Mouse (Mus musculus) neural tube, embryonic 14.5 days (tissue): ENCODE measurements around the gene Mknk2. TPM values are rescaled to one million over a fixed set of nuclear protein-coding genes. Genes with fewer than 3 reads are reported as not detected.

Experiments
- ATAC-seq: fragments of 200-750 bp; cut with Nextera tagmentation; 2 replicates; pipeline ENCODE4 v1.8.0; 2017; ENCODE audit warnings: low read depth, mild to moderate bottlenecking, moderate TSS enrichment, moderate library complexity
- H3K27ac ChIP-seq: fragments of 300-500 bp; sonication (generic); 2 replicates; pipeline ENCODE4 v1.5.1; 2014; ENCODE audit warnings: low read depth, mild to moderate bottlenecking, control low read depth, low read length, moderate library complexity, mixed read lengths
- H3K27me3 ChIP-seq: fragments of 300-500 bp; sonication (generic); 2 replicates; pipeline ENCODE4 v1.6.1; 2014; ENCODE audit warnings: low read length; ENCODE audit not compliant: control insufficient read depth, insufficient read depth
- H3K36me3 ChIP-seq: fragments of 300-500 bp; sonication (generic); 2 replicates; pipeline ENCODE4 v1.6.1; 2014; ENCODE audit warnings: low read length, mixed read lengths; ENCODE audit not compliant: control insufficient read depth, insufficient read depth
- H3K4me1 ChIP-seq: fragments of 300-500 bp; sonication (generic); 2 replicates; pipeline ENCODE4 v1.6.1; 2014; ENCODE audit warnings: low read length; ENCODE audit not compliant: control insufficient read depth, insufficient read depth
- H3K4me2 ChIP-seq: fragments of 300-500 bp; sonication (generic); 2 replicates; pipeline ENCODE4 v1.6.1; 2014; ENCODE audit warnings: mild to moderate bottlenecking, low read depth, low read length, control low read depth
- H3K4me3 ChIP-seq: fragments of 300-500 bp; sonication (generic); 2 replicates; pipeline ENCODE4 v1.5.1; 2014; ENCODE audit warnings: low read depth, low read length, control low read depth, mixed read lengths
- H3K9ac ChIP-seq: fragments of 300-500 bp; sonication (generic); replicated peaks from 2 replicates; pipeline ENCODE4 v1.6.1; 2014; ENCODE audit warnings: low read depth, mild to moderate bottlenecking, control low read depth, low read length, mixed read lengths
- H3K9me3 ChIP-seq: fragments of 300-500 bp; sonication (generic); 2 replicates; pipeline ENCODE4 v1.6.1; 2016; ENCODE audit warnings: low read length; ENCODE audit not compliant: control insufficient read depth
- WGBS: fragments of 180-500 bp; shearing (Covaris S2); extraction: QIAGEN DNeasy Blood & Tissue Kit; methylation state at CpG from one replicate; pipeline ENCODE4 v1.1.7; 2014; 5-methylcytosine and 5-hydroxymethylcytosine counted together
- polyA plus RNA-seq: library from polyadenylated mRNA; unstranded; fragments of >200 nt; fragmentation: Nextera tagmentation; extraction: Ambion mirVana; gene quantifications from 2 replicates; pipeline ENCODE4 v1.2.1, GENCODE M21; 2014

Gene Mknk2
- polyA plus RNA-seq, 1 experiment from 2014 or later = 43.1 TPM

DNA sequence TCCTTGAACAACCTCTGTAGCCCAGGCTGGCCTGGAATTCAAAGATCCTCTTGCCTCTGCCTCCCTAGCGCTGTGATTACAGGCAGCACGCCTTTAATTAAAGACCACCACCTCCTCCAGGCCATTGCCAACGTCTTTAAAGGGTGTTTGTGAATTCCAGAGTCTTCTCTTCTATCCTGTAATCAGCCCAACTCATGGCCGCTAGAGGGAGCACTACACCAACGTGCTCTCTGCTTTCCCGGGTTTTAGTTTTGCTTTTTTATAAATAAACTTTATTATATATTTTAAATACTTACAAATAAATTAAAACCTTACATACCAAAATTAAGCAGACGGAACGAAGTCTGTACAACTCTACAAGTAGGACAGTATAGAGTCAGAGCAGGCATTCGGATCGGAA is 18.7 kb downstream of the Mknk2 start:
- no peaks in the 10 kb centered on the region for H3K9me3 ChIP-seq
- H3K9ac ChIP-seq = no peak overlapping the region
- H3K36me3 ChIP-seq = no peaks in the 10 kb centered on the region
- H3K4me1 ChIP-seq = peaks cover 18% of the 10 kb centered on the region
- 16% methylated on average over 10 of the region's 10 CpGs for WGBS
- no peaks in the 10 kb centered on the region for H3K27me3 ChIP-seq
- H3K27ac ChIP-seq = no peak overlapping the region
- H3K4me2 ChIP-seq = no peak overlapping the region
- no peak overlapping the region for H3K4me3 ChIP-seq
- ATAC-seq = no peak

DNA sequence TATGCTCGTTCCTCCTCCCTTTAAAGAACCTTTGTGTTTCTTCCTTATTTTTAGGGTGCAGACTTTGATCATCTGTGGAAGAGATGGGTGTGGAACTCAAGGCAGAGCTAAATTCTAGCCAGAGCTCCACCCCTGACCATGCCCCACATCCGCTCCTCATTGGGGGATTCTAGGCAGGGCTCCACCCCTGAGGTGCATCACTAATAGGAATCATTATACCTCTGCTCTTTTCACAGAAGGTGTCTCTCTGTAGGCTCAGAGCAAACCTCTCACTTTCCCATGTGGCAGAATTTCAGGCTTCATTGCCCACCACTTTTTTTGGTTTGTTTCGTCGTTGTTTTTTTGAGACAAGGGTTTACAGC is 19.1 kb downstream of the Mknk2 start:
- Histone ChIP-seq H3K9ac (no peak overlapping the region), H3K36me3 (no peaks in the 10 kb centered on the region), H3K27me3 (no peaks in the 10 kb centered on the region), H3K9me3 (no peaks in the 10 kb centered on the region), H3K27ac (no peak overlapping the region), H3K4me2 (no peak overlapping the region), H3K4me3 (no peak overlapping the region), H3K4me1 (peaks cover 18% of the 10 kb centered on the region)
- 68% methylated on average over 4 of the region's 4 CpGs for WGBS
- no peak for ATAC-seq

DNA sequence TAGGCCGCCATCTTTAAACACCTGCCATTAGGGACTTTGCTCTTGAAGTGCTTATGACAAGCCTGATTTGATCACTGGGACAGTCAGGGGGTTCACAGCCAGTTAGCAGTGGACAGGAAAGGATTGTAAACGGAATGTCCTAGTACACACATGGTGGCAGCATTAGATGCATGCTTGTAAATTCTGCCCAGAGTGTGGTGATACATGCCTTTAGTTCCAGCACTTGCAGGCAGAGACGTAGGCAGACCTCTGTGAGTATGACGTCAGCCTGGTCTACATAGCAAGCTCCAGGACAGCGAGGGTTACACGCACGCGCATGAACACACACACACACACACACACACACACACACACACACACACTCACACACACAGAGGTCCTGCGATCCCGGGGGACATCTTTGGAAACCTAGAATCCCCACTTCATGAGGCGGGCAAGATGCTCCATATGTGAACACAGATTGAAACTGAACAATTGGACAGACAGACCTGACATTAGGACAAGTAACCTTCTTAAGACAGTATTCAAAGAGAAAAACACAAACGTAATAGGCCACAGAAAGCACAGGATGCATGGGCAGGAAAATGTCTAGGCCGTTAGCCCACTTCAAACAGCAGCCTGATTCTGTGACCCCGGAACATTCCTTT is 19.6 kb downstream of the Mknk2 start:
- no peaks in the 10 kb centered on the region for H3K9me3 ChIP-seq
- no peak for ATAC-seq
- no peaks in the 10 kb centered on the region for H3K27me3 ChIP-seq
- no peaks in the 10 kb centered on the region for H3K36me3 ChIP-seq
- H3K27ac ChIP-seq = no peak overlapping the region
- peaks cover 18% of the 10 kb centered on the region for H3K4me1 ChIP-seq
- H3K9ac ChIP-seq = no peak overlapping the region
- H3K4me2 ChIP-seq = no peak overlapping the region
- H3K4me3 ChIP-seq = no peak overlapping the region
- 85% methylated on average over 14 of the region's 14 CpGs for WGBS

DNA sequence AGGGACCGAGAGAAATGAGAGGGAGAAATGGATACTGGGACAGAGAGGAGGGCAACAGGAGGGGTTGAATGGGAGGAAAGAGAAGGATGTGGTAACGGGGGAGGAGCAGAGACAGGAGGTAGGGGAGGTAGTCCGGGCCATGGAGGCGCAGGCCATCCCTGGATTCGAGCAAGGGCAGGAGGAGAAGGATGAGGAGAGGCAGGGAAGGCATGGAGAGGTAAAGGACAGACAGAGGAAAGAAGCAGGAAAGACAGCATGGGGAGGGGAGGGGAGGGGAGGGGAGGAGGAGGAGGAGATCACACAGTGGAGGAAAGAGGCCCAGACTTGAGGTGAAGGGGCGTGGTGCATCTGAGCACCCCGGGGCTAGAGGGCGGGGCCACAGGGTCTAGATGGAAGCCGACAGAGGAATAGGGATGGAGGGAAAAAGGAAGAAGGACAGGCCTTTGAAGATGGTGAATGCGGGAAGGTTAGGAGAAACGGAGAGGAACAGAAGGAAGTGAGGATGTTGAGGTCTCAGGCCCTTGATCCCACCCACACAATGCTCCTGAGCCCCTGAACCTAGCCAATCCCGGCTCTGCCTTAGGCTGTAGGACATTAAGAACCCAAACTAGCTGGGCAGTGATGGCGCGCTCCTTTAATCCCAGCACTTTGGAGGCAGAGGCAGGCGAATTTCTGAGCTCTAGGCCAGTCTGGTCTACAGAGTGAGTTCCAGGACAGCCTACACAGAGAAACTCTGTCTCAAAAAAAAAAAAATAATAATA is 20.9 kb downstream of the Mknk2 start, which contains the start of gene Btbd2:
TSS of gene Btbd2 (minus strand) at position 209 of the 761 bp plus-strand sequence.
- WGBS = 24% methylated on average over 15 of the region's 15 CpGs

DNA sequence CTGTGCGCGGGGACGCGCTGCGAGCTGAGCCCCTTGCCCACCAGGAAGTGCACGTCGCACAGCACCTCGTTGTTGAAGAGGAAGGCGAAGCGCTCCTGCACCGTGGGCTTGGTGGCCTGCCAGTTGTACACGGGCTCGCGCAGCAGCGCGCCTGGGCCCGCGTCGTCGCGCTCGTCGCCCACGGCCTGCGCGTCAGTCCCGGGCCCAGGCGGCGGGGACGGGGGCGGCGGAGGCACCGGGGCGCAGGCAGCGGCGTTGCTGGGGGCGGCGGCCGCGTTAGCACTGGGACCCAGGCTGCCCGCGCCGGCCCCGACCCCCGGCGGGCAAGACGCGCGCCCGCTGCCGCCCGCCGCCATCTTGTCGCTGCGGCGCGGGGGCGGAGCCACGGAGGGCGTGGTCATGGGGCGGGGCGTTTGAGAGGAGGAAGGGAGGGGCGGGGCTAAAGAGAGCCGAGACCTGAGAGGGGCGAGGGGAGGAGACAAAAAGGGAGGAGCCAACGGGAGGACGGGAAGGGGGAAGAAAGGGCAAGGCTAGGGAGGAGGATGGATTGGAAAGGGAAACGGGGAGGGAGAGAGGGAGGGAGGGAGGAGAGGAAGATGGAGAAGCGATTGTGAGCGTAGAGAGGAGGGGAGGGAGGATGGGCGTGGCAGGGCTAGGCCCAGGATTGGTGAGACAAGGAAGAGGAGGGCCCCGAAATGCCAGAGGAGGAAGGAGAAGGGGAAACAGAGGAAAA is 21.6 kb downstream of the Mknk2 start:
- ATAC-seq = peak; percentile 86
- Histone ChIP-seq H3K36me3 (peaks cover 4% of the 10 kb centered on the region; the same call in 1 of the 2 replicates), H3K4me1 (peaks cover 18% of the 10 kb centered on the region), H3K27ac (peak overlapping the region; percentile 89), H3K9ac (peak overlapping the region; percentile 97), H3K4me2 (peak overlapping the region; percentile 91), H3K9me3 (no peaks in the 10 kb centered on the region), H3K4me3 (peak overlapping the region; percentile 83), H3K27me3 (no peaks in the 10 kb centered on the region)
- under 1% methylated on average over 72 of the region's 72 CpGs for WGBS

More for the DNA sequence above, 20.9 kb downstream of the Mknk2 start, which contains the start of gene Btbd2:
- Histone ChIP-seq H3K36me3 (peaks cover 2% of the 10 kb centered on the region; the same call in 1 of the 2 replicates), H3K4me2 (peak within 1 kb of the TSS; percentile 91), H3K4me3 (peak within 1 kb of the TSS; percentile 83), H3K27me3 (no peaks in the 10 kb centered on the region), H3K27ac (peak within 1 kb of the TSS; percentile 89), H3K9ac (peak within 1 kb of the TSS; percentile 97), H3K9me3 (no peaks in the 10 kb centered on the region), H3K4me1 (peaks cover 18% of the 10 kb centered on the region)
- ATAC-seq = peak; percentile 39

DNA sequence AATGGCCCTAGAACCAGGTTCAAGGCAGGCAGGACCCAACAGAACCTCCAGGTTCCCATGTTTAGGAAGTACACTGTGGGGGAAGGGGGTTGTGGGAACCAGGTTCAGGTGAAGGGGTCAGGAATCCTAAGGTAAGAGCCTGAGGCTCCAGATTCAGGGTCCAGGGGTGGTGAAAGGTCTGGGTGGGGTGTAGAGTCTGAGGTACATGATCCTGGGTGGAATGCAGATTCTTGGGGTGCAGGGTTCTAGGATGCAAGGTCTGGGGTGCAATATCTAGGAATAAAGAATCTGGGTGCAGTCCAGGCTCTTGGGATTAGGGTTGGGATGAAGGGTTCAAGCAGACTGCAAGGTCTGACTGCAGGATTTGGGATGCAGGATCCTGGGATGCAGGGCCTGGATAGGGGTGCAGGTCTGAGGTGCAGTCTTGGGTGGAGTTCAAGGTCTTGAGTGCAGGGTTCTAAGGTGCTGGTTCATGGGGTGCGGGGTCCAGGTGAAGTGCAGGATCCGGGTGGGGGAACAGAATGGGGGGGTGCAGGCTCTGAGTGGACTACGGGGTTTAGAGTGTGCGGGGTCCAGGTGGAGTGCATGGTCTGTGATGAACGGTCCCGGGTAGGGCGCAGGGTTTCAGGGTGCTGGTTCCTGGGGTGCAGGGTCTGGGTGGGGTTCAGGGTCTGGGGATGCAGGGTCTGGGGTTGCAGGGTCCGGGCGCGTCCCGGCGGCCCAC is 22.3 kb downstream of the Mknk2 start:
- peak overlapping the region; percentile 83 for H3K4me3 ChIP-seq
- H3K36me3 ChIP-seq = peaks cover 4% of the 10 kb centered on the region; the same call in 1 of the 2 replicates
- peak overlapping the region; percentile 97 for H3K9ac ChIP-seq
- H3K27me3 ChIP-seq = no peaks in the 10 kb centered on the region
- 3% methylated on average over 12 of the region's 12 CpGs for WGBS
- peaks cover 18% of the 10 kb centered on the region for H3K4me1 ChIP-seq
- H3K4me2 ChIP-seq = peak overlapping the region; percentile 91
- peak overlapping the region; percentile 73 for H3K27ac ChIP-seq
- H3K9me3 ChIP-seq = no peaks in the 10 kb centered on the region
- peak; percentile 59 for ATAC-seq

DNA sequence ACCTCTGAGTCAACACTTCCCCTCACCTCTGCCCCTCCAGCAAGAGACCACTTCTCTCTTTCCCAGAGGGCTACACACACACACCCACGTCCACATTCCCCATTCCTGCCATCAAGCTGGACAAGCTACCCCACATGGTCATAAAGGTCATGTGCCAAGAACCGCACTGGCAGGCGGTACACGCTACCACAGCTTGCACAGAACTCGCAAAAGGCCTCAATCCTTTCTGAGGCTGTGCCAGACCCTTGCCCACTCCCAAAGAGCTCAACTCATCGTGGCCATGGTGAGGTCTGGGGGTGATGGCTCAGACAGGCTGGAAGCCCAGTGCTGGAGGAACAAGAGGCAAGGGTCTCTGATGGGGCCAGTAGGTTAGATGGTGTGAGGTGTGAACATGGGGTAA is 23.0 kb downstream of the Mknk2 start:
- H3K4me3 ChIP-seq = 0 out of 2 replicates have a peak overlapping the region, but pooled peaks have one; percentile 83
- no peak for ATAC-seq
- WGBS = 84% methylated on average over 6 of the region's 6 CpGs
- H3K27ac ChIP-seq = no peak overlapping the region
- H3K9ac ChIP-seq = peak overlapping the region; percentile 97
- peak overlapping the region; percentile 91 for H3K4me2 ChIP-seq
- no peaks in the 10 kb centered on the region for H3K27me3 ChIP-seq
- H3K36me3 ChIP-seq = peaks cover 4% of the 10 kb centered on the region; the same call in 1 of the 2 replicates
- H3K4me1 ChIP-seq = peaks cover 18% of the 10 kb centered on the region
- no peaks in the 10 kb centered on the region for H3K9me3 ChIP-seq

DNA sequence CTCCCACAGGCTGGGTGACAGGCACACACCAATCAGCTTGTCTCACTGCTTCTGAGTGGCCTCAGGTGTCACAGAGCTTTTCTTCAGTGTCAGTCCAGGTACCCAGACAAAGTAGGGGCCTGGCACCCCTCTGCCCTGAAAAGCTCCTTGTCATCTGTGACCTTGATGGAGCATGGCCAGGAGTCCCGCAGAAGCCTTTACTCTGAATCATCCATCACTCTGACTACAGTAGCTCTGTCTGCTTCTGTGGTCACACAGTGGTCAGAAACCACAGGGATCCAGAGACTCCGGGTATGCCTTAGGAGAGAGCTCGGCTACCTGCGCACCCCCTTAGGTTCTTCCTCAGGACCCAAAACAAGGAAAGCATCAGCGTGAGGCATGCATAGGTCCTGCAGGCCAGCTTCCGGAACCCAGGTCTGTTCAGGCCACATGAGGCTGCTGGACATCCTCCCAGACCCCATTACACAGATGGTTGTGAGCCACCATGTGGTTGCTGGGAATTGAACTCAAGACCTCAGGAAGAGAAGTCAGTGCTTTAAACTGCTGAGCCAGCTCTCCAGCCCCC is 24.7 kb downstream of the Mknk2 start:
- ATAC-seq = no peak
- Histone ChIP-seq H3K27ac (no peak overlapping the region), H3K36me3 (peaks cover 4% of the 10 kb centered on the region), H3K9me3 (no peaks in the 10 kb centered on the region), H3K27me3 (no peaks in the 10 kb centered on the region), H3K9ac (0 out of 2 replicates have a peak overlapping the region, but pooled peaks have one; percentile 7), H3K4me1 (peaks cover 18% of the 10 kb centered on the region), H3K4me2 (no peak overlapping the region), H3K4me3 (no peak overlapping the region)
- 84% methylated on average over 6 of the region's 6 CpGs for WGBS
